Mouse (Mus musculus) heart, embryonic 14.5 days (tissue): Measurements from ENCODE around the gene Katnal1. TPM values are rescaled to one million over a fixed set of nuclear protein-coding genes. Genes with fewer than 3 reads are reported as not detected.
A peak's percentile ranks its signal among the peaks of the same experiment; 100 is the strongest.

Experiments used
- ATAC-seq: fragments of 200-750 bp; cut with Nextera tagmentation; 2 replicates; pipeline ENCODE4 v1.8.0; 2017; ENCODE audit warnings: low read depth, moderate TSS enrichment; ENCODE audit not compliant: insufficient number of reproducible peaks, insufficient read depth, low FRiP score
- H3K27ac ChIP-seq, 2 experiments: fragments of 200-500 bp in 1 of 2; fragments of 300-500 bp in 1 of 2; sonication (generic) in 1 of 2; replicated peaks in 1 of 2; 2 replicates each; pipeline ENCODE4 v1.5.1; 2012 to 2014; ENCODE audit warnings: low read depth in 2 of 2, low read length in 2 of 2, control low read depth in 1 of 2, mild to moderate bottlenecking in 1 of 2, mixed read lengths in 1 of 2; ENCODE audit not compliant: control insufficient read depth in 1 of 2, insufficient read depth in 1 of 2
- H3K27me3 ChIP-seq: fragments of 300-500 bp; sonication (generic); 2 replicates; pipeline ENCODE4 v1.6.1; 2014; ENCODE audit warnings: mild to moderate bottlenecking, low read length, control low read depth; ENCODE audit not compliant: control insufficient read depth, insufficient read depth
- H3K36me3 ChIP-seq: fragments of 300-500 bp; sonication (generic); 2 replicates; pipeline ENCODE4 v1.6.1; 2014; ENCODE audit warnings: mild to moderate bottlenecking, control low read depth, low read length, mixed read lengths; ENCODE audit not compliant: control insufficient read depth, insufficient read depth
- H3K4me1 ChIP-seq, 2 experiments: fragments of 200-500 bp in 1 of 2; fragments of 300-500 bp in 1 of 2; sonication (generic) in 1 of 2; 2 replicates each; pipeline ENCODE4 v1.6.1; 2012 to 2014; ENCODE audit warnings: low read length in 2 of 2, control low read depth in 1 of 2, mixed read lengths in 1 of 2; ENCODE audit not compliant: control insufficient read depth in 2 of 2, insufficient read depth in 2 of 2
- H3K4me2 ChIP-seq: fragments of 300-500 bp; sonication (generic); 2 replicates; pipeline ENCODE4 v1.6.1; 2014; ENCODE audit warnings: mild to moderate bottlenecking, low read length
- H3K4me3 ChIP-seq, 2 experiments: fragments of 200-500 bp in 1 of 2; fragments of 300-500 bp in 1 of 2; sonication (generic) in 1 of 2; 2 replicates each; pipeline ENCODE4 v1.5.1; 2012 to 2014; ENCODE audit warnings: low read length in 2 of 2, mild to moderate bottlenecking in 2 of 2, control low read depth in 1 of 2, low read depth in 1 of 2, moderate library complexity in 1 of 2; ENCODE audit not compliant: control insufficient read depth in 1 of 2, insufficient read depth in 1 of 2
- H3K9ac ChIP-seq: fragments of 300-500 bp; sonication (generic); 2 replicates; pipeline ENCODE4 v1.6.1; 2014; ENCODE audit warnings: mild to moderate bottlenecking, low read length
- H3K9me3 ChIP-seq: fragments of 300-500 bp; sonication (generic); 2 replicates; pipeline ENCODE4 v1.6.1; 2016; ENCODE audit warnings: low read length, control low read depth; ENCODE audit not compliant: control insufficient read depth
- WGBS: fragments of 180-500 bp; shearing (Covaris S2); extraction: QIAGEN DNeasy Blood & Tissue Kit; methylation state at CpG from one replicate; pipeline ENCODE4 v1.1.7; 2014; 5-methylcytosine and 5-hydroxymethylcytosine counted together
- polyA plus RNA-seq: library from polyadenylated mRNA; unstranded; fragments of >200 nt; fragmentation: Nextera tagmentation; extraction: Ambion mirVana; gene quantifications from 2 replicates; pipeline ENCODE4 v1.2.1, GENCODE M21; 2014

Gene Katnal1
- polyA plus RNA-seq, 1 experiment from 2014 or later = 15.6 TPM

- no peak overlapping the region for H3K27ac ChIP-seq
- H3K9me3 ChIP-seq = no peaks in the 10 kb centered on the region
- 84% methylated on average over 10 of the region's 10 CpGs for WGBS
- ATAC-seq = no peak
- H3K27me3 ChIP-seq = no peaks in the 10 kb centered on the region
- peaks cover 5 to 6% of the 10 kb centered on the region in 2 experiments; a peak in 3 of 4 replicates for H3K4me1 ChIP-seq
- H3K4me2 ChIP-seq = no peak overlapping the region
- peaks cover 36% of the 10 kb centered on the region for H3K36me3 ChIP-seq
- no peak overlapping the region for H3K4me3 ChIP-seq
- no peak overlapping the region for H3K9ac ChIP-seq
Measured at GRCm38 (mm10) chr5:148896515-148896914, 32.6 kb downstream of the Katnal1 start.

- Histone ChIP-seq H3K36me3 (peaks cover 36% of the 10 kb centered on the region), H3K4me3 (no peak overlapping the region), H3K9me3 (no peaks in the 10 kb centered on the region), H3K27ac (no peak overlapping the region), H3K9ac (no peak overlapping the region), H3K4me1 (peaks cover 5 to 6% of the 10 kb centered on the region in 2 experiments; a peak in 3 of 4 replicates), H3K27me3 (no peaks in the 10 kb centered on the region), H3K4me2 (no peak overlapping the region)
- 87% methylated on average over 7 of the region's 7 CpGs for WGBS
- no peak for ATAC-seq
Measured at GRCm38 (mm10) chr5:148895833-148896232, 33.3 kb downstream of the Katnal1 start.

GRCm38 (mm10) chr5:148895034-148895433 is 34.1 kb downstream of the Katnal1 start:
- H3K9ac ChIP-seq = no peak overlapping the region
- no peak overlapping the region for H3K4me3 ChIP-seq
- peaks cover 2% of the 10 kb centered on the region; the same call in 1 of the 2 replicates for H3K9me3 ChIP-seq
- H3K36me3 ChIP-seq = peaks cover 43% of the 10 kb centered on the region
- no peak overlapping the region for H3K4me2 ChIP-seq
- 60% methylated on average over 5 of the region's 5 CpGs for WGBS
- no peak overlapping the region for H3K27ac ChIP-seq
- ATAC-seq = no peak
- H3K4me1 ChIP-seq = peaks cover 5 to 6% of the 10 kb centered on the region in 2 experiments; a peak in 3 of 4 replicates
- no peaks in the 10 kb centered on the region for H3K27me3 ChIP-seq

GRCm38 (mm10) chr5:148890237-148890636 is 38.9 kb downstream of the Katnal1 start:
- no peak overlapping the region for H3K27ac ChIP-seq
- H3K27me3 ChIP-seq = no peaks in the 10 kb centered on the region
- H3K4me2 ChIP-seq = no peak overlapping the region
- no peak for ATAC-seq
- H3K4me1 ChIP-seq = no peaks in the 10 kb centered on the region; a peak in 1 of 4 replicates
- H3K9me3 ChIP-seq = peaks cover 4% of the 10 kb centered on the region; the same call in 1 of the 2 replicates
- H3K9ac ChIP-seq = no peak overlapping the region
- H3K4me3 ChIP-seq = no peak overlapping the region
- 93% methylated on average over 4 of the region's 4 CpGs for WGBS
- peaks cover 70% of the 10 kb centered on the region for H3K36me3 ChIP-seq

- Histone ChIP-seq H3K9me3 (peaks cover 4% of the 10 kb centered on the region; the same call in 1 of the 2 replicates), H3K36me3 (peaks cover 70% of the 10 kb centered on the region), H3K27ac (no peak overlapping the region), H3K9ac (no peak overlapping the region), H3K27me3 (no peaks in the 10 kb centered on the region), H3K4me1 (no peaks in the 10 kb centered on the region), H3K4me3 (no peak overlapping the region), H3K4me2 (no peak overlapping the region)
- no peak for ATAC-seq
- WGBS = 87% methylated on average over 6 of the region's 6 CpGs
Measured at GRCm38 (mm10) chr5:148888032-148888431, 41.1 kb downstream of the Katnal1 start.

- Histone ChIP-seq H3K9me3 (peaks cover 4% of the 10 kb centered on the region; the same call in 1 of the 2 replicates), H3K27me3 (no peaks in the 10 kb centered on the region), H3K9ac (no peak overlapping the region), H3K4me3 (no peak overlapping the region), H3K4me1 (no peaks in the 10 kb centered on the region), H3K4me2 (peak overlapping the region; percentile 28), H3K27ac (no peak overlapping the region), H3K36me3 (peaks cover 53% of the 10 kb centered on the region)
- ATAC-seq = peak; percentile 76; the same call in 1 of the 2 replicates
- 37% methylated on average over 22 of the region's 22 CpGs for WGBS
Measured at GRCm38 (mm10) chr5:148885821-148886609, 43.1 kb downstream of the Katnal1 start.

- no peaks in the 10 kb centered on the region for H3K27me3 ChIP-seq
- H3K9ac ChIP-seq = no peak overlapping the region
- H3K9me3 ChIP-seq = no peaks in the 10 kb centered on the region
- 86% methylated on average over 8 of the region's 8 CpGs for WGBS
- no peaks in the 10 kb centered on the region for H3K4me1 ChIP-seq
- H3K36me3 ChIP-seq = peaks cover 50% of the 10 kb centered on the region
- H3K4me3 ChIP-seq = no peak overlapping the region
- ATAC-seq = no peak
- H3K27ac ChIP-seq = no peak overlapping the region
- H3K4me2 ChIP-seq = no peak overlapping the region
Measured at GRCm38 (mm10) chr5:148883671-148884070, 45.4 kb downstream of the Katnal1 start.
